Mouse (Mus musculus) embryonic fibroblast, embryonic 13.5 days (primary cell): ENCODE measurements around the gene H2-T24. TPM values are rescaled to one million over a fixed set of nuclear protein-coding genes. Genes with fewer than 3 reads are reported as not detected.

Source experiments
- H3K27ac ChIP-seq: 2 replicates; pipeline ENCODE4 v1.5.1; 2012; ENCODE audit warnings: low read length, control low read depth, inconsistent platforms; ENCODE audit not compliant: insufficient read depth
- H3K4me1 ChIP-seq: 2 replicates; pipeline ENCODE4 v1.6.1; 2011; ENCODE audit warnings: low read length; ENCODE audit not compliant: control insufficient read depth, insufficient read depth
- H3K4me3 ChIP-seq: 2 replicates; pipeline ENCODE4 v1.5.1; 2011; ENCODE audit warnings: mild to moderate bottlenecking, control low read depth, low read length; ENCODE audit not compliant: insufficient read depth
- CTCF ChIP-seq: IDR thresholded peaks from 2 replicates; pipeline ENCODE4 v1.5.1; 2011; ENCODE audit warnings: mild to moderate bottlenecking, control low read depth, low read length, moderate library complexity, borderline replicate concordance; ENCODE audit not compliant: insufficient read depth
- POLR2A ChIP-seq: IDR thresholded peaks from 2 replicates; pipeline ENCODE4 v1.6.1; 2011; ENCODE audit warnings: low read depth, mild to moderate bottlenecking, control low read depth, low read length, moderate library complexity
- polyA plus RNA-seq: library from polyadenylated mRNA; stranded (reverse); fragments of >200 nt; gene quantifications from 2 replicates; pipeline ENCODE4 v1.2.4, GENCODE M21; 2011; ENCODE audit warnings: low read depth; ENCODE audit not compliant: missing spikeins, insufficient read length

The H2-T24 gene
- polyA plus RNA-seq, 1 experiment, result not detected

- no peak overlapping the region for H3K27ac ChIP-seq
Observed at GRCm38 (mm10) chr17:35963279-35963678, 57.1 kb downstream of the H2-T24 start.

DNA sequence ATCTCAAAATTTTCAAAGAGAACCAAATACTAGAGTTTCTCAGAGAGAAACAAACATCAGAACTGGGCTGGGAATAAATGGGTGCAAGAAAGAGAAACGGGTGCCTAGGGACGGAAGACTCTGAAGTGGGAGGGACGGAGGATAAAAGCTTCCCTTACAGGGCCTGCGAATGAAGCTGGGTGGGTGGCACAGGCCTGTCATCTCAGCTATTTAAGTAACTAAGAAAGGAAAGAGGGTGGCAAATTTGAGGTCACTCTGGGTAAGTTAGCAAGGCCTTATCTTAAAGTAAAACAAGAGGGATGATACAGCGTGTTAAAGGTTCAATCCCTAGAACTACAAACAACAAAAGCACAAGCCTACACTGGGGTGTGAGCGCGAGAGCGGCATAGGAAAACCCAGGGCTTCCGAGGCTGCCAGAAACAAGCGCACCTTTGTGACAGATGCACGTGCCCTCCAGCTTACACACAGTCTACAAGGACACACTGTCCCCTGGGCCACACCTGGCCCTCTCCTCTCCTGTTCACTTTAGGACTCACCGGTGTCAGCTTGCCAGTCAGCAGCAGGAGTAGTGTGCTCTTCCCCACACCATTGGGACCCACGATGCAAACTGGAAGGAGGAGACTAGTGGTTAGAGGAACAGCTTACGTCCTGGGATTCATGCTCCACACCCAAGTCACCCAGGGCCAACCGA is 61.7 kb downstream of the H2-T24 start:
- TF ChIP-seq POLR2A, result no peak
- no peak for TF ChIP-seq CTCF
- no peaks in the 10 kb centered on the region for H3K4me1 ChIP-seq
- no peak overlapping the region for H3K27ac ChIP-seq
- no peak overlapping the region for H3K4me3 ChIP-seq

More at GRCm38 (mm10) chr17:35963279-35963678, 57.1 kb downstream of the H2-T24 start:
- no peak overlapping the region for H3K4me3 ChIP-seq
- TF ChIP-seq POLR2A (no peak), CTCF (no peak)
- no peaks in the 10 kb centered on the region for H3K4me1 ChIP-seq

Other genes with a start within 250 kb of the H2-T24 start
- 82.6 and 120 TPM in 2 replicates for gene Ier3, start 198.9 kb downstream of the H2-T24 start, polyA plus RNA-seq
- 66.3 and 78.7 TPM in 2 replicates for gene Flot1, start 197.3 kb downstream of the H2-T24 start, polyA plus RNA-seq
- 856 and 947 TPM in 2 replicates for gene Tubb5, start 182.3 kb downstream of the H2-T24 start, polyA plus RNA-seq
- gene Mdc1, start 179.0 kb downstream of the H2-T24 start, polyA plus RNA-seq, result 30.4 and 31.8 TPM in 2 replicates
- gene Nrm, start 159.2 kb downstream of the H2-T24 start, polyA plus RNA-seq, result 9.8 and 15.5 TPM in 2 replicates
- gene Ppp1r18, start 155.0 kb downstream of the H2-T24 start, polyA plus RNA-seq, result 92.1 and 115 TPM in 2 replicates
- gene Dhx16, start 140.7 kb downstream of the H2-T24 start, polyA plus RNA-seq, result 40.5 and 41.1 TPM in 2 replicates
- gene 2310061I04Rik, start 123.1 kb downstream of the H2-T24 start, polyA plus RNA-seq, result 29.0 and 37.3 TPM in 2 replicates
- gene Atat1, start 110.5 kb downstream of the H2-T24 start, polyA plus RNA-seq, result 31.8 and 34.7 TPM in 2 replicates
- gene Mrps18b, start 104.2 kb downstream of the H2-T24 start, polyA plus RNA-seq, result 86.9 and 89.8 TPM in 2 replicates
- gene Ppp1r10, start 104.1 kb downstream of the H2-T24 start, polyA plus RNA-seq, result 58.6 and 67.3 TPM in 2 replicates
- gene Abcf1, start 50.8 kb downstream of the H2-T24 start, polyA plus RNA-seq, result 90.7 and 95.8 TPM in 2 replicates
- gene Gnl1, start 40.7 kb downstream of the H2-T24 start, polyA plus RNA-seq, result 40.0 and 40.9 TPM in 2 replicates
- 30.8 and 31.4 TPM in 2 replicates for gene Prr3, start 40.3 kb downstream of the H2-T24 start, polyA plus RNA-seq
- gene H2-T23, start 12.3 kb upstream of the H2-T24 start, polyA plus RNA-seq, result 15.8 and 21.7 TPM in 2 replicates
- 50.4 and 54.1 TPM in 2 replicates for gene H2-T22, start 22.2 kb upstream of the H2-T24 start, polyA plus RNA-seq
- not detected in 2 replicates for gene Gm6034, start 22.4 kb upstream of the H2-T24 start, polyA plus RNA-seq
- not detected in 2 replicates for gene Gm11127, start 37.8 kb upstream of the H2-T24 start, polyA plus RNA-seq
- not detected in 2 replicates for gene Gm19684, start 101.1 kb upstream of the H2-T24 start, polyA plus RNA-seq
- not detected in 2 replicates for gene Gm7030, start 108.9 kb upstream of the H2-T24 start, polyA plus RNA-seq
- gene Gm8909, start 148.0 kb upstream of the H2-T24 start, polyA plus RNA-seq, result not detected in 2 replicates
- gene H2-T3, start 169.7 kb upstream of the H2-T24 start, polyA plus RNA-seq, result not detected in 2 replicates
- gene Rpp21, start 237.5 kb upstream of the H2-T24 start, polyA plus RNA-seq, result 19.5 and 20.3 TPM in 2 replicates